In the genomic region with DNA sequence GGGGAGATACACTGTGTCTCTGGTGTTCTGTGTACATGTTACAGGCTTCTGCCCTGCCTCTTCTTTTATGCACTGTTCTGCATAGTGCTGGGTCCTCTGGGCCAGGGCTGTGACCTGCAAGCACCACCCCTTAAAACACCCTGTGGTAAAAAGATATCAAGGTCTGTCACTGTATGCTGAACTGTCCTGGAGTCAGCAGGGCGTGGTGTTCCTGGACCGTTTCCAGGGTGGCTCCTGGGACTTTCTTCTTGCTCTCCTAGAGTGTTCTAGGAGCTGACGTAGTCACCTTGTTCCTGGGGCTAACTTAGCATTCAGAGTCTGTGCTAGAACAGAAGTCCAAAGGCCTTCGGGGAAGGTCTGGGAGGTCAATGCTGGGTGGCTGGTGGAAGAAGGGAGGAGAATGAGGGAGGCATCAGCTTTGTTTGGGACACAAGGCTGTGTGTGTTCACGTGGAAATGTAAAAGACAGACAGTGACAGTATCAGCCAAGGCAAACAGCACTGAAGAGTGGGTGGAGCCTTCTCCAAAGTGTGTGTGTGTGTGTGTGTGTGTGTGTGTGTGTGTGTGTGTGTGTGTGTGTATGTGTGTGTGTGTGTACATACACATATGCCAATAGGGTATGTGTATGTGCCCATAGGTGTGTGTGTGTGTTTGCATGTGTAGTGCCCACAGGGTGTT, we compare ENCODE assay signal across 14 mouse cellular contexts.
A peak's percentile ranks its signal among the peaks of the same experiment; 100 is the strongest.
DNase-seq lines count a peak whose midpoint lies in the region; ATAC-seq and TF ChIP-seq lines count a peak whose summit lies in the region.
"Had no signal": no experiment of that assay in that cellular context is flagged by ENCODE, and none has a peak within 500 bp of the region (broad histone marks: within the 10 kb centered on the region; RNA-seq: fewer than 3 reads in every experiment).

No protein-coding gene starts in this region.

- TF ChIP-seq CTCF in kidney, postnatal 0 days (IDR thresholded peaks at IDR 0.05; ENCODE audit: low read depth), result no peak

- H3K4me1 ChIP-seq in embryonic facial prominence, embryonic 12.5 days, result peaks cover 20% of the 10 kb centered on the region
- H3K4me1 ChIP-seq in embryonic facial prominence, embryonic 10.5 days, result peaks cover 29% of the 10 kb centered on the region
- H3K4me1 ChIP-seq in kidney, postnatal 0 days (replicated peaks; ENCODE audit: insufficient read depth, low read length), result peaks cover 16% of the 10 kb centered on the region
- peaks cover 16% of the 10 kb centered on the region for H3K4me1 ChIP-seq in hindbrain, embryonic 13.5 days (replicated peaks)

- H3K4me3 ChIP-seq in embryonic facial prominence, embryonic 12.5 days, result no peak overlapping the region
- no peak overlapping the region for H3K4me3 ChIP-seq in embryonic facial prominence, embryonic 10.5 days
- H3K4me3 ChIP-seq in kidney, postnatal 0 days (replicated peaks; ENCODE audit: low read depth, low read length), result no peak overlapping the region
- H3K4me3 ChIP-seq in hindbrain, embryonic 13.5 days, result no peak overlapping the region
- H3K4me3 ChIP-seq: midbrain, embryonic 13.5 days had no signal

- H3K4me2 ChIP-seq in embryonic facial prominence, embryonic 12.5 days (replicated peaks), result no peak overlapping the region
- H3K4me2 ChIP-seq in kidney, postnatal 0 days (ENCODE audit: low read length), result no peak overlapping the region
- H3K4me2 ChIP-seq in hindbrain, embryonic 13.5 days, result no peak overlapping the region
- H3K4me2 ChIP-seq: midbrain, embryonic 13.5 days had no signal

- no peak for ATAC-seq in embryonic facial prominence, embryonic 12.5 days (ENCODE audit: insufficient number of reproducible peaks, insufficient read depth, low FRiP score, low TSS enrichment)
- peak; percentile 42 for ATAC-seq in kidney, postnatal 0 days (replicated peaks; ENCODE audit: low FRiP score, low read depth)
- peak; percentile 87 for ATAC-seq in megakaryocyte-erythroid progenitor cell, adult 5-6 weeks (replicated peaks; ENCODE audit: low FRiP score, low TSS enrichment, poor library complexity, severe bottlenecking)
- no peak for ATAC-seq in hindbrain, embryonic 13.5 days (ENCODE audit: low FRiP score)
- no peak for ATAC-seq in activated CD4-positive, CD25-positive, alpha-beta regulatory T cell, adult 4 months
- ATAC-seq: forebrain, postnatal 0 days; midbrain, embryonic 13.5 days had no signal

- WGBS in embryonic facial prominence, embryonic 12.5 days, result 80% methylated on average over 5 of the region's 5 CpGs
- 80% methylated on average over 5 of the region's 5 CpGs for WGBS in embryonic facial prominence, embryonic 10.5 days
- WGBS in kidney, postnatal 0 days, result 46% methylated on average over 5 of the region's 5 CpGs
- WGBS in hindbrain, embryonic 13.5 days, result 80% methylated on average over 5 of the region's 5 CpGs

- H3K9me3 ChIP-seq in embryonic facial prominence, embryonic 12.5 days, result no peaks in the 10 kb centered on the region
- H3K9me3 ChIP-seq in embryonic facial prominence, embryonic 10.5 days, result peaks cover 7% of the 10 kb centered on the region; the same call in 1 of the 2 replicates
- no peaks in the 10 kb centered on the region for H3K9me3 ChIP-seq in kidney, postnatal 0 days (replicated peaks; ENCODE audit: low read length)
- peaks cover 5% of the 10 kb centered on the region; the same call in 1 of the 2 replicates for H3K9me3 ChIP-seq in hindbrain, embryonic 13.5 days
- H3K9me3 ChIP-seq: midbrain, embryonic 13.5 days had no signal

- no peak overlapping the region for H3K9ac ChIP-seq in embryonic facial prominence, embryonic 12.5 days
- no peak overlapping the region for H3K9ac ChIP-seq in kidney, postnatal 0 days (ENCODE audit: low read depth, low read length)
- no peak overlapping the region for H3K9ac ChIP-seq in hindbrain, embryonic 13.5 days
- H3K9ac ChIP-seq: forebrain, postnatal 0 days; midbrain, embryonic 13.5 days had no signal

- no peaks in the 10 kb centered on the region for H3K27me3 ChIP-seq in embryonic facial prominence, embryonic 12.5 days
- H3K27me3 ChIP-seq in embryonic facial prominence, embryonic 10.5 days (replicated peaks; ENCODE audit: low read depth, poor library complexity, severe bottlenecking), result no peaks in the 10 kb centered on the region
- no peaks in the 10 kb centered on the region for H3K27me3 ChIP-seq in kidney, postnatal 0 days (ENCODE audit: insufficient read depth, low read length)
- H3K27me3 ChIP-seq in hindbrain, embryonic 13.5 days, result peaks cover 12% of the 10 kb centered on the region; the same call in 1 of the 2 replicates
- H3K27me3 ChIP-seq: midbrain, embryonic 13.5 days had no signal

- peak overlapping the region; percentile 33; the same call in 1 of the 2 replicates for H3K27ac ChIP-seq in embryonic facial prominence, embryonic 12.5 days
- H3K27ac ChIP-seq in embryonic facial prominence, embryonic 10.5 days (replicated peaks), result no peak overlapping the region
- H3K27ac ChIP-seq in kidney, postnatal 0 days, result no peak overlapping the region
- H3K27ac ChIP-seq in hindbrain, embryonic 13.5 days, result no peak overlapping the region
- H3K27ac ChIP-seq: hindbrain, postnatal 0 days; midbrain, embryonic 13.5 days had no signal

- no peak for DNase-seq in embryonic facial prominence, embryonic 10.5 days (ENCODE audit: low spot score)
- DNase-seq in MN1 (ENCODE audit: low spot score), result peak; percentile 40
- DNase-seq in kidney, postnatal 0 days (ENCODE audit: low spot score), result no peak
- no peak for DNase-seq in cerebellum, postnatal 4 days (ENCODE audit: low spot score in 2 of 2)
- DNase-seq: B cell, adult 2 months; cerebellum, adult 9-10 months; forebrain, postnatal 0 days; retina, postnatal 1 day had no signal

- H3K36me3 ChIP-seq in embryonic facial prominence, embryonic 12.5 days, result no peaks in the 10 kb centered on the region
- no peaks in the 10 kb centered on the region for H3K36me3 ChIP-seq in embryonic facial prominence, embryonic 10.5 days (replicated peaks)
- H3K36me3 ChIP-seq in kidney, postnatal 0 days (ENCODE audit: insufficient read depth, low read length), result no peaks in the 10 kb centered on the region
- H3K36me3 ChIP-seq in hindbrain, embryonic 13.5 days, result no peaks in the 10 kb centered on the region
- H3K36me3 ChIP-seq: midbrain, embryonic 13.5 days had no signal

Comparison
In these comparisons a context has a peak if more than half of its experiments do, and no peak if none do; other contexts are left out.
1. ATAC-seq: peak in kidney, postnatal 0 days (single experiment) and megakaryocyte-erythroid progenitor cell, adult 5-6 weeks (single experiment); none in embryonic facial prominence, embryonic 12.5 days (single experiment), hindbrain, embryonic 13.5 days (single experiment) and activated CD4-positive, CD25-positive, alpha-beta regulatory T cell, adult 4 months (single experiment).